Mouse (Mus musculus) cerebellum, adult 11-12 months (tissue): Measurements from ENCODE around the gene Mettl7a2.
A peak's percentile ranks its signal among the peaks of the same experiment; 100 is the strongest.
"Not testable (repeated sequence)": the region's sequence is repeated elsewhere in the genome, so short reads cannot be mapped to it uniquely, and the experiment has no call there.

ENCODE experiments used
- DNase-seq: peaks from one replicate; pipeline ENCODE4 v3.0.0; 2022

Mettl7a2 gene

GRCm38 (mm10) chr15:100341314-100341980, 11.6 kb upstream of the Mettl7a2 start:
- DNase-seq = not testable (repeated sequence)

- no peak for DNase-seq
These were observed 7.5 kb upstream of the Mettl7a2 start for GRCm38 (mm10) chr15:100345484-100345883.

GRCm38 (mm10) chr15:100346761-100347160, 6.2 kb upstream of the Mettl7a2 start:
- DNase-seq = no peak

GRCm38 (mm10) chr15:100349496-100349895, 3.5 kb upstream of the Mettl7a2 start:
- no peak for DNase-seq

GRCm38 (mm10) chr15:100351501-100352060, 1.4 kb upstream of the Mettl7a2 start:
- DNase-seq = no peak

- DNase-seq = not testable (repeated sequence)
These were observed 399 bp downstream of the Mettl7a2 start for GRCm38 (mm10) chr15:100353399-100353798.

- DNase-seq = no peak
These were observed 2.9 kb downstream of the Mettl7a2 start for GRCm38 (mm10) chr15:100355876-100356275.

- no peak for DNase-seq
These were observed 11.2 kb downstream of the Mettl7a2 start, which contains the start of gene Higd1c for GRCm38 (mm10) chr15:100364242-100364641. Gene Higd1c, plus strand, starts transcription at chr15:100364542.

GRCm38 (mm10) chr15:100365967-100366366, 13.0 kb downstream of the Mettl7a2 start:
- DNase-seq = not testable (repeated sequence)

- no peak for DNase-seq
These were observed 14.1 kb downstream of the Mettl7a2 start for GRCm38 (mm10) chr15:100367119-100367518.

GRCm38 (mm10) chr15:100375066-100375465, 22.1 kb downstream of the Mettl7a2 start:
- peak; percentile 16 for DNase-seq

GRCm38 (mm10) chr15:100377847-100378505, 25.0 kb downstream of the Mettl7a2 start:
- DNase-seq = not testable (repeated sequence)

GRCm38 (mm10) chr15:100379658-100380057, 26.7 kb downstream of the Mettl7a2 start:
- DNase-seq = no peak

- DNase-seq = no peak
These were observed 27.1 kb downstream of the Mettl7a2 start for GRCm38 (mm10) chr15:100380104-100380503.

GRCm38 (mm10) chr15:100385705-100386104, 32.7 kb downstream of the Mettl7a2 start:
- no peak for DNase-seq

- DNase-seq = no peak
These were observed 34.7 kb downstream of the Mettl7a2 start for GRCm38 (mm10) chr15:100387544-100388223.

- no peak for DNase-seq
These were observed 35.3 kb downstream of the Mettl7a2 start for GRCm38 (mm10) chr15:100388224-100388835.

GRCm38 (mm10) chr15:100388886-100389285, 35.9 kb downstream of the Mettl7a2 start:
- DNase-seq = no peak

- no peak for DNase-seq
These were observed 38.1 kb downstream of the Mettl7a2 start for GRCm38 (mm10) chr15:100391066-100391465.

GRCm38 (mm10) chr15:100391599-100391998, 38.6 kb downstream of the Mettl7a2 start:
- no peak for DNase-seq

GRCm38 (mm10) chr15:100393016-100393415, 40.0 kb downstream of the Mettl7a2 start:
- DNase-seq = no peak

- no peak for DNase-seq
These were observed 42.6 kb downstream of the Mettl7a2 start for GRCm38 (mm10) chr15:100395561-100395960.
